Mouse (Mus musculus) thymus, postnatal 0 days (tissue): ENCODE data around the gene Mgmt. TPM values are rescaled to one million over a fixed set of nuclear protein-coding genes. Genes with fewer than 3 reads are reported as not detected.

Experiments
- DNase-seq: peaks from one replicate; pipeline ENCODE4 v3.0.0-alpha.2; 2015; ENCODE audit warnings: low spot score
- polyA plus RNA-seq: library from polyadenylated mRNA; unstranded; fragments of >200 nt; fragmentation: Nextera tagmentation; extraction: Ambion mirVana; gene quantifications from 2 replicates; pipeline ENCODE4 v1.2.1, GENCODE M21; 2015

The Mgmt gene
- 3.4 and 4.1 TPM in 2 replicates for polyA plus RNA-seq

DNA sequence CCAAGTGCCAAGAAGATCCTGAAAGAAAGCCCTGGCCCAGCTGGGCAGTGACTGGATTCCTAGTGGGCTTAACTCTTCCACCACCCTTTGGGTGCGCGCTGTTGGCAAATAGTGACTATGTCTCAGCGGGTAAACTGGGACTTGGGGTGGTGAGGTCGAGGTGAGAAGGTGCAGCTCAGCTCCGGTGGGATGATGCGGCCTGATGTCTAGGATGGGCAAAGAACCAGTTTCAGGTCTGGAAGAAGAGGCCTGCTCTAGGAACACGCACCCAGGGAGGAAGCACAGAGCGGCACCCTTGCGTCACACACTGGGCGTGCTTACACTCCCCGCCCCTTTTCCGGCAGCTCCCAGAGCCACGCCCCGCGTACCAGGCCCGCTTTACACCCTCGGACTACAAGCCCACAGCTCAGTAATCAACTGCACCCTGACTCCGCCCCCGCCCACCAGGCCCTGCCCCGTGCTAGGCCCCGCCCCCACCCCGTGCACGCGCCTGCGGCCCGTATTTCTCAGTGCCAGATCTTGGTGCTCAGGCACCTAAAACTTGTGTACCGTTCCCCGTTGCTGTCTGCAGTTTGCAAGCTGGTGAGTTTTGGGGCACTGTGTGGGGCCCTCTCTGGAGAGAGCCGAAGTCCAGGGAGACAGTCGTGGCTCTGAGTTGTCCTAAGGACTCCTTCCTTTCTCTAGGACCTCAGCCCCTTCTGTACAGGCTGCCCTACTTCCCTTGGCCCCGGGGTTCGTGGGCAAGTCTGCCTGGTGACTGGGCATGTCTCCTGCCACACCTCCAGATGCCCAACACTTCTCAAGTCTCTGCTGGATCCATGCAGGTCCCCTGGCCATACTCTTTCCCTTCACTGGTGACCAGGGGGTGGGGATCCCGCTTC lies at the start of gene Mgmt:
Gene Mgmt, plus strand, starts transcription at position 509 of the 881 bp plus-strand sequence.
- DNase-seq, result peak; percentile 94

DNA sequence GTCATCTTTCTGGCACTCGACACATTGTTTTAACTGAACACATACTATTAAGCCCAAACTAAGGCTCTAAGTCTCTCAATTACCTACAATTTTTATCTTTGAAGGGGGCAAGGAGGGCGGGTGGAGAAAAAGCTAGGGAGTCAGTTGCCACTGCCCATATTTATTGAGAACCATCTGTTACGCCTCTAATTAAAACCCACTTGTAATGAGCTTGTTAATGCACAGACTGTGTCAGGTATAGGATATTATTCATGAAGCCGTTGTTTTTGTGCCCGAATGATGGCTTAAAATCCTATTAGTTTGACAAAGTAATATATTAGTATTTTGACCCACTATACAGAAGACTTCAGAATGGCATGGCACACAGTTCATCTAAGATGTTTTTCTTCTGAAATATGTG lies 49.6 kb upstream of the Mgmt start:
- DNase-seq, result no peak

DNA sequence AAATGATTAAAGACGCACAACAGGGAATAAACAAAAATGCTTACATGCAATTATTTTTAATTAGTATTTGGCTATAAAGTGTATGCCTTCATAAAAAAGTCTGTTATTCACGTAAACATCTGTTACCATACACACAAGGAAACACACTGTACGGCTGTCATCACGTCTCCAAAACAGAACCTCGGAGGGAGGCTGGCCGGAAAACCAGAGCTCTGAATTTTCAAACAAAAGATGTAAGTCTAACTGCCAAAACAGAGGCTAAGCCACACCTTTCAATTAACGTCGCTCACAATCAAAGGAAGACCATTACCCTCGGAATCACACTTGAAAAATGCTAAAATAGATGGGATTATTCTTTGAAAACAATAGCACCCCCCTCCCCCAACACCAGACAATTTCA lies 49.1 kb upstream of the Mgmt start:
- DNase-seq, result no peak

DNA sequence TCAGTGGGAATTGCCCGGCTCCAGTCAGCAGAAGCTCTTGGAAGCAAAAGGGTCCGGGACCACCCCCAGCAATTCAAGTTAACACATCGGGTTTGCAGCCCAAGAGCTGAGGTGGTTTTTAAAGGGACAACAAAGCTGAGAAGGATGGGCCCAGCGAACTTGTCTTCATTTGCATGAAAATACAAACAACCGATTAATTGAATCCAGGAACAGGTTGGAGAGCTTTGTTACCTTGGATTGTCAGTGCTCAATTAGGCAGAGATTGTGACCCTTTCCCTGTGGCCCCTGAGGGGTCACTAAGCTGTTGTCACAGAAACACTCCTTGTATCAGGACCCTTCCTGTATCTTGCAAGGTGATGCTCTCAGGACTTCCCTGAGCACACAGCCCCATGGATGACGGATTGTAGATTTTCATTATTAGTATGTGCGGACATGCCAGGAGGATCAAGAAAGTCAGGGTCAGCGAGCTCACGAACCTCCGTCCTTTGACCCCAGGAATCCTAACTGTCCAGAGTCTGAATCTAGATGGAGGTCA lies 48.3 kb upstream of the Mgmt start:
- DNase-seq, result no peak

DNA sequence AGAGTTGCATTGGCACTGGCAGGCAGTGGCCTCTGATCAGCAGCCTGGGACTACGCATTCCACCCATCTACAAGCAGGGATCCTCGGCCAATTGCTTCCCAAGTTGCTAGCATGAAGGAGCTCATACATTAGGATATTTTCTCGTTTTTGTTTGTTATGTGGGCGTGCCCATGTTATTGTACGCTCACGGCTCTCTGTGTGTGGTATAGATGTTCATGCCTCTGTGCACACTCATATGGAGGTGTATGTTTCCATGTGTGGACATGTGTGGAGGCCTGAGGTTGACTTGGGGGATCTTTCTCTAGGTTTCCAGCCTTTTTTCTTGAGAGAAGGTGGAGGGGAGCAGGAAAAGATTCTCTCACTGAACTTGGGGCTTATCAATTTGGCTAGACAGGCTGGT lies 46.8 kb upstream of the Mgmt start:
- DNase-seq, result no peak

DNA sequence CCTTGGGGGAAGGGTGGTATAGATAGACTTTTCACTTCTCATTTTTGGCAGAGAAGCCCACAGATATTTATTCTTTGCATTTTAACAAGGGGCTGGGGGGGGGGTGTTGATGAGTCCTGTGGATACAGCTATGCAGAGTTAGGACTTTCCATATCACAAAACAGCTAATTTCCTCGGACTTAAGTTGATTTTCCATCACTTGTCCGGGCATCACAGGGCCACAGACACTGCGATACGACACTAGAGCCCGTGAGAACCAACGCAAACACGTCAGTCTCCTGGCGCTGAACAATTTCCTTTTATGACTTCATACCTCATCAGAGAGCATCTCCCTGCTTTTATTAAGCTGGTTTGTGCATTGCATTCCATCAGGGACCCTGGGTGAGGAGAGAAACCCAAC lies 45.7 kb upstream of the Mgmt start:
- no peak for DNase-seq

DNA sequence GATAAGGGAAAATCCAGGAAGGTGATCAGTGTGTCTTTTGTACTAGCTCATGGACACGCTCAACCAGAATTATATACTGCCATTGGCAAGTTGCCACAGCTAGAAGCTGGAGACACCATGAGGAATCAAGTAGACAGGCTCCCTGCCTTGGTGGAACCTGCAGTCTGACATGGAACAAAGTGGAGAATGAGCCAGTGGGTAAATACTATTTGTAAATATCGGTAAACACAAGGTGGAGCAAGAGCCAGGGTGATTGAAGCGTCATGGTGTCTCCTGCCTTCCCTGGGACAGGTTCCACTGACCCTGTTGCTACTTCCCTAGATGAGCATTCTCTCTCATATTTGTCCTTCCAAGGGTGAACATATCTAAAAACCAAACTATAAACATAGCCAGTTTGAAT lies 44.6 kb upstream of the Mgmt start:
- DNase-seq, result no peak

DNA sequence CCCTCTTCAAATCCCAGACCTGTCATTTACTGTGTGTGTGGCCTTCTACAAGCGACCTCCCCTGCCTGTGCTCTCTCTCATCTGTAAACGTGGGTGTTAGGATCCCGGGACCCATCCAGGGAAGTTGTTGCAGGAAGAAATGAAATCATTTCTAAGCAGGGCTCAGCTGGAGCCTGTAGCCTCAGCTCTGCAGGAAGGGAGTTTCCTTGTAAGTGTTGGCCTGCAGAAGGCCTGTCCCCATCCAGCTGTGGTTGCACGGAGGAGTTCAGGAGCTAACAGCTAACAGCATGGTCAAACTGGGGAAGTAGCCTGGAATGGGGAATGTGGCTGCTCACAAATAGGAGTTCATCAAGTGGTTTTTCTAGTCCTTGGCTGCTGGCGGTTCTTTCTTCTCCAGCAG lies 44.1 kb upstream of the Mgmt start:
- DNase-seq, result no peak

DNA sequence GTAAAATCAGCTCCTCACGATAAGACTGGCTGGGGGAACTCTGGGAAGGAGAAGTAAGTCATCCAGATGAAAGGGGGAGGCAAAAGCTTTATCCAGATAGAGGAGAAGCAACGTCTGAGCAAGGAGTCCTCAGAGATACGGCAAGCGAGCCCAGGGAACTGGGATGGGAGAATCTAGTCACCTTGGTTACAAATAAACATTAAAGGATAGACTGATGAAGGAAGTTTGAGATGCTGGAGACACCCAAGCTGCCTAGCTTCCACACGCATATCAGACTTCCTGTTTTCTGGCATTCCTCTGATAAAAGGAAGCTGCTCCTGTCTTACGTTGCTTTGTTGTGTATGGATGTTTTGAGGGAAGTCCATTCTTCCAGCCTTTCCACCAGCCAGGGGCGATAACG lies 42.5 kb upstream of the Mgmt start:
- DNase-seq, result no peak

DNA sequence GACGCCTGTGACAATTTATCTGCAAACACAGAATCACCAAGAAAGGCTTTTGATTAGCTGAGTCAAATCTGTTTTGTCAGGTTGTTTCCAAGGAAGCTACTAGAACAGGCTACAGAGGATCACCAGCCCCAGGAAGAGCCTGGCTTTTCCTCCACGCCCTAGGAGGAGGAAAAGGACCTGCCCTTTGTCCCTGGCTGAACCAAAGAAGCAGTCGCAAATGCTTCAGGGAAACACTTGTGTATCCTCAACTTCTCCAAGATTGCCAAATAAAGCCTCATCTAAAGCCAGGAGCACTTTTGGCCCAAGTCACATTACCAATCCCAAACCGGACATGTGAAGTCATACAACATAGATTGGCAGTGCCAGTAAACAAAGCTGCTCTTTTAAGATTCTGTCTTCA lies 41.7 kb upstream of the Mgmt start:
- DNase-seq, result no peak

DNA sequence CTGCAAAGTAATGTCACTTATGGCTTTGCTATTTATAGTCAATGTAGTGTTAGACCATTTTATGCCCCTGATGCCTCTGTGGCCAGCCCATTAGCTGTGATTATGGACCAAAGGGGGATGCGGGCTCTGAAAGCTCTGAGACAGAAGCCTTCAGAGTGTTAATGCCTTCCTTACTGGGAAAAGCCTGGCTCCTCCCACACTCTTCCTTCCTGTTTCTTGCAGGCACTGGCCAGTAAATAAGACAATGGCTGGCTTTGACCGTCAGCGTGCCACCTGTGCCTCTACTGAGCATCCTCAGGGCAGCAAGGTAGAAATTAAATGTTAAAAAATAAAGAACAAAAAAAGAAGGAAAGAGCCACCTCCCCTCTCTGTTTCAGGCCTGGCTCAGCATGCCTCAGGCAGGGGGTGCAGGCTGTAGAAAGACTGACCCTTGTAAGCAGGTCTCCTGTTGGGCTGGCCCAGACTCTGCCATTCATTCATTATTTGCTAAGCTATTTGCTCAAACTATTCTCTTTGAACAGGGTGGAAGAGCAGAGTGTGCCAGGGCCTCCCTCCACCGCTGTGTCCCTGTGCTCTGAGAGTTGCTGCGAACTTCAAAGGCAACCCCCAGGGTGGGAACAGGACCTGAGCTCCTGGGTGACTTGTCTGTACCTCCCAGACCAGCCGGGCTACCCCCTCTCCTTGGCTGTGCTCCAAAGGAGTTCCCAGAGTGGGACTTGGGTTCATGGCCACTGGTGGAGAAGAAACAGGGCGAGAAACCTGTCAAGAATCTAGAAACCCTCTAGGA lies 29.5 kb upstream of the Mgmt start:
- no peak for DNase-seq

DNA sequence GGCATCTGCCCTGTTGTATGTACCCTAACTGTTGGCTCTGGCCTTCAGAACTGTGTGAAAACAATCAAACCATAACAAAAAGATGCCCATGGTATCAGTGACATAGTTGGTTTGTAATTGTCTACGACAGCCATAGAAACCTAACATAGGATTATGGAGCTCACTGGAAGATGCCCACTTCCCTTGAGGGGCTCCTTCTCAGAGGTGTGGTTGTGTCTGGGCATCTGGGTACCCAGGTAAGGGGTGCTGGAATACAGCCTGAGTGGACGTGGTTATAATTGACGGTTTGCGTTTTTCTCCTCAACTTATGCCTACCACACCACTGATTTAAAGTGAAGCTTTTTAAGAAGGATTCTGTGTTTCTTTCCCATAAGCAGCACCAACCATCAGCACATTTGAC lies 28.5 kb upstream of the Mgmt start:
- DNase-seq, result no peak

DNA sequence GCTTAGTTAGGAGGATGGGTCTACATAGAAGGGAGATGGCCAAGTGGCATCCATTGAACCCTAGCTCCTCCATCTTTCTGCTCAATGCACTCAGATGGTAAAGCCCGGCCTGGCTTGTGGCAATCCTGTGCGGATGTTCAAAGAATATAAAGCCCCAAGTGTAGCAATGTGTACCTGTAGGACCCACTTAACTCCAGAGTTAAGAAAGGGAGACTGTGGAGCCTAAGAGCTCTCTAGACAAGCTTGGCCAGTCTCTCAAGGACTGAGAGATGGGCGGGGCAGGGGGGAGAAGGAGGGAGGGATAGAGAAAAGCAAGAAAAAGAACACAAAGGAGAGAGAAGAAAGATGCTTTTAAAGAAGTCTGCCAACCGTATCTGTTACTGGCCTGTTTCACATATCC lies 27.9 kb upstream of the Mgmt start:
- no peak for DNase-seq

DNA sequence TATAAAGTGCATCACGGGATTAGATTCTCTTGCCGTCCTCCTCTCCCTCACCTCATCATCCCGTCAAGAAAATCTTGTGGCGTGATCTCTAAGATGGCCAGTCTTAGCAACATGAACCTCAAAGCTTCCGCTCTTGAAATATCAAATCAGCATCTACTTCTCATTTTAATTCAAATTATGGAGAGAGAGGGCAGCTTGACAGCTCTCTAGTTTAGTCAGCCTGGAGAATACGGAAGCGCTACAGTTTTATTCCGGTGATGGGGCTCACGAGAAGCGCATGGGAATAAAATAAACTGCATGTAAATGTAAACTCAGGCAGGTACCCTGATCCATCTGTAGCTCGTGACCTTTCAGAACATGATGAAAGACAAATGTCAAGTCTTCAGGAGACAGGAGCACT lies 22.9 kb upstream of the Mgmt start:
- no peak for DNase-seq

DNA sequence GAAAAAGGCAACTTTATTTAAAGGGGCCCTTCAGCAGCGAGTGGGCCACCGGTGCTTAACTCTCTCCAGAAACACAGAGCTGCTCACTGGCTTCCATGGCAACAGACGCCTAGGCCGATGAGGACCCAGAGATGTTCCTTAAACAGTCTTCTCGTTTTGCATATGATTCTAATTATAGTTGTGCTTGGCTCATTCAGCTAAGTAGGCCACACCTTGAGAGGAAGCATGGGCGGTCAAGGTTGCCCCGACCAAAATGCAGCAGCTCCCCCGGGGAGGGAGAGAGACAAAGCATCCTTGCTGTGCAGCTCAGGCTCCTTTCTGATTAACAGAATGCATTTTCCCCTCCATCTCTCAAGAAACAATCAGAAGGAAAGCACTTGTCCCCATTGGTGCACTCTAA lies 22.4 kb upstream of the Mgmt start:
- DNase-seq, result no peak

DNA sequence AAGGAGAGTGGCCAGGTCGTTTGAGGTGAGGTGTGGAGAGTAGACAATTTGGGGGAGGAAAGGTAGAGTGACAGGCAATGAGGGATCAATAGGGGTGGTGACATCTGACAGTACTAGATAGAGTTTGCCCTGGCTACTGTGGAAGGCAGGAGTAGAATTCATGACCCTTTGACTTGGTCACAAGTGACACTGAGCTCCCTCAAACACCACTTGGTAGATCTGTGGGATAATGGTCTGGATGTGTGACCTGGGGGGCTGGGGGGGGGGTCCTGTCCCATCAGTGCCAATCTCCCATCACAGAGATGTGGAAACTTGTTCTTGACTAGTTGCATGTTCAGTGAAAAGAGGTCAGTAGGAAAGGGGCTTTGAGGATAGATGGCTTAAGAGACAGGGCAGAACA lies 20.0 kb upstream of the Mgmt start:
- no peak for DNase-seq

DNA sequence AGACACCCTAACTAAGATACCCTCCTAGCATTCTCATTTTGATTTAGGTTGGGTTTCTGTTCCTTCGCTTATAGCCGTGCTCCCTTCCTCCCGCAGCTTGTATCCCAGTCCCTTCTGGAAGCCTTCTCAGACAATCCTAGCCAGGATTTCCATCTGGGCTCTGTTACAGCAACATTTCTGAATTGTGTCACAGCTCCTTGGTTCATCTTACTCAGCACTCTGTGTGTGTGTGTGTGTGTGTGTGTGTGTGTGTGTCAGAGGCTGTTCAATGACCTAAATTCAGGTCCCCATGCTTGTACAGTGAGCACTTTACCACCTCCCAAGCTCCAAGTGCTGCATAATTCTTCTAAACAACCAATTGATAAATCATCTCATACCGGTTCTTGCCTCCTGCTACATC lies 14.0 kb upstream of the Mgmt start:
- DNase-seq, result no peak

DNA sequence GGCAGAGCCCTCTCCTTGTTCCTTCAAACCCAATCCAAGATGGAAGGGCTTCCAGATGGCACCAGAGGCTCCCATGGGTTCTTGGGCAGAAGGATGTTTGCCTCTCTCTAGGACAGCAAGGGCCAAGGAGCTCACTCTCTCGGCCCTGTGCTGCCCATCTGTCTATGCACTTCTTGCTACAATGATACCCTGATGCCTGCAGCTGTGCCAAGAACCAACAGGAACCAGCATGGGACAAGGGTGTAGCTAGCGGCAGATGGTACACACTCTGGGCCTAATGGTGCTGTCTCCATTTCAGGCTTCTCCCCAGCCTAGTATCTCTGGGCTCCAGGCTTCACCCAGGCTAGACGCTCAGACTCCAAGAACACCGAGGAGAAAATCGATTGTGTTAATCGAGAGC lies 6.3 kb upstream of the Mgmt start:
- no peak for DNase-seq

DNA sequence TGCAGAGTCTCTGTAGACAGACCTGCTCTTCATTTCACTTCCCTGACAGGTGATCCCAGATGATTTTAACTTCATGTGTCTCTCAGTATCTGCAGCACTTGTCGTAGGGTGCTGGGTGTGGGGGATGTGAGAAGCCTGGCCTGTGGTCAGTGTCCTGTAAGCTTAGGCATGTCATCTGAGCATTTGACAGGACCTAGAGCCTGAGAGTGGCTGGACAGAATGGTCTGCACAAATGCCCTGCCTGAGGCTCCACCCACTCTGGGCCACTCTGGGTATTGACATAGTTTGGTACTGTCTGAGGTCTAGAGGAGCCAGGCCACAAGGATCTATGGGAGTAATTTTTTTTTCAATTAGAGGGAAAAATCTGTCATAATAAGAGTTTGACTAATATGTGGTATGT lies 942 bp downstream of the Mgmt start:
- DNase-seq, result no peak

DNA sequence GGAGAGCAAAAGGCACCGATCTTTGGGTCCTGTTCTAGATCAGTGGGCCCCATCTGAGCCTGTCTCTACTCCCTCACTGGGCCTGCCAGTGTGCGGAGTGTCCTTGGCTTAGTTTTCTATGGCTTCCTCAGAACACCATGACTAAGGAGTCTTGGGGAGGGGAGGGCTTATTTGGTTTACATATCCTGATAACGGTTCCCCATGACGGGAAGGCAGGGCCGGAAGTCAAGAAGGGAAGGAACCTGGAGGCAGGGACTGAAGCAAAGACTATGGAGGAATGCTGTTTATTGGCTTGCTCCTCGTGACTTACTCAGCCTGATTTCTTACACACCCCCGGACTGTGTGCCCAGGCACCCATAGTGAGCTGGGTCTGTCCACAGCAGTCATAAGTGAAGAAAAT lies 1.4 kb downstream of the Mgmt start:
- DNase-seq, result no peak

DNA sequence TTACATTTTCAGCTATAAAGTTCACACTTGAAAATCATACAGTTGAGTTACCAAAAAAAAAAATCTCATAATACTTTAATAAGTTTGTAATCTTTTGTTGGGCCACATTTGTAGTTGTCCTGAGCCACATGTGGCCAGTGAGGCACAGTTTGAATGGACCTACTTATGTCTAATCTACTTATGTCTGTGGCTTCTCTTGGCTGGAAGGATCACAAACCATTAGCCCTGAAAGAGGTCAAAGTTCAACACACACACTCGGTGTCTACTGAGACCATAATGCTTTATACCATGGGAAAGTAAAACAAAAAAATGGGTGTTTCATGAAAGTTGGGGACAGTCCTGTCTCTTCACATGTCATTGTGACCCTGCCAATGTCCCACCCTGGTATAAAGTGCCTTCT lies 3.1 kb downstream of the Mgmt start:
- DNase-seq, result no peak

DNA sequence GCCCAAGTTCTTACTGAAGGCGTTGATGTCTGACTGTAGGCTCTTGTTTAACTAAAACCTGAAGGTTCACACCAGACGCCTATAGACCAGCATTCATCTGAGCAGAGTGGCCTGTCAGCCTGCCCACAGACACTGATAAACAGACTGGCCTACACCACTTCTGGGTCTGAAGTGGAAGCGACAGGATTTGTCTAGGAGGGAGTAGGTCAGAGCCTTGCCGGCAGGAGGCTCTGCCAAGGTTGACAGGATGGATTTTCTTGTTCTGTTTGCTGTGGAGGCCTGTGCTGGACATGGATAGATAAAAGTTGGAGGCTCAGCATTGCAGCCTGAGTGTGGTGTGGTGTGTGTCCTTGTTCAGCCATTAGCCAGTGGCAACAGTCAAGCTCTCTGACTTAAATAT lies 3.6 kb downstream of the Mgmt start:
- no peak for DNase-seq
